Mouse (Mus musculus): ENCODE results near the gene Col4a6.

- no peak for TF ChIP-seq CTCF (IDR thresholded peaks at IDR 0.05; ENCODE audit: low read depth, low read length)
- no peak for TF ChIP-seq POLR2A (IDR thresholded peaks at IDR 0.05; ENCODE audit: extremely low read depth, insufficient read depth, low read length)
Measured at GRCm38 (mm10) chrX:141494545-141494944, 20.7 kb upstream of the Col4a6 start.

Measured in liver, adult 2 months (tissue).